Mouse (Mus musculus) brain, embryonic 14.5 days (tissue): ENCODE measurements around the gene Plxna4.

Source experiments
- CTCF ChIP-seq: fragments of 200-500 bp; IDR thresholded peaks from 2 replicates; pipeline ENCODE4 v1.5.1; 2012; ENCODE audit warnings: inconsistent platforms, mild to moderate bottlenecking, moderate library complexity, borderline replicate concordance; ENCODE audit not compliant: insufficient read depth, insufficient read length; ENCODE audit errors: extremely low read depth
- POLR2A ChIP-seq: fragments of 200-500 bp; IDR thresholded peaks from 2 replicates; pipeline ENCODE4 v1.6.1; 2012; ENCODE audit warnings: mild to moderate bottlenecking, inconsistent platforms, borderline replicate concordance; ENCODE audit not compliant: poor library complexity, insufficient read depth, insufficient read length, severe bottlenecking; ENCODE audit errors: extremely low read depth

DNA sequence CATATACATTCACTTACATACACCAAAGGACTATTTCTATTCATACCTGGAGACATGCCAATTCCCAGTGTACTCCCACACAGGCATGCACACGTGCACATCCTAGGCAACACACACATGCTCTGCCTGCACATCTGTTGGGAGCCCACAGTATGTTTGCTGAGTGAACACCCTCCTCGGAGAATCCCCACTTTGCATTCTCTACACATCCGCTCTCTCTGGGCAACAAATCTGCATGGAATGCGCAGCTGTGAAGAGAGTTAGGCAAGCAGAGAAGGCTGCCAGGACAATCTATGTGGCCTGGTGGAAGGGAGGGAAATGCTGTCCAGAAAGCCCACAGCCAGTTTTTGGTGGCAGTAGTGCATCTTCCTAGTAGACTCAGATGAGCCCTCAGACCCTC is 123.9 kb downstream of the Plxna4 start:
- TF ChIP-seq CTCF, result no peak
- no peak for TF ChIP-seq POLR2A
